Mouse (Mus musculus): Measurements from ENCODE around the gene Gabpb2.

DNA sequence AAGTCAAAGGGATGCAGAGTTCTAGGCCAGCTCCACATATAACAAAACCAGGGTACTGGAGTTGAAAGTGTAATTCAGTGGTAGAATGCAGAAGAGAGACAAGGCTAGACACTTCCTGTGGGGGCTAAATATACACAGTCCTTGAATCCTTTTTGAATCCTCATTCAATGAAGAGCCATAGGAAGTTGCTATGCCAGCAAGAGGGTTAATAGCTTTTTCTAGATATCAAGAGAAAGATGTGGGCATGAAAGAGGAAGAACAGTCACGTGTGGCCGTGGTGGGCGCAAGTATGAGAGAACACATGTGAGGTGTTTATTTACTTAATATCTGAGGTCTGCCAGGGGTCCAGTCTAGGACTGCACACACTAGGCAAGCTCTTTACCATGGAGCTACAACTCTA is 81.4 kb downstream of the Gabpb2 start:
- peak; percentile 14; the same call in 1 of the 2 replicates for TF ChIP-seq TAL1 (IDR thresholded peaks at IDR 0.05; ENCODE audit: low read length)
- TF ChIP-seq JUND (IDR thresholded peaks at IDR 0.05; ENCODE audit: low read depth, low read length): no peak
- no peak for TF ChIP-seq CTCF (IDR thresholded peaks at IDR 0.05 in 2 of 3, conservative IDR thresholded peaks at IDR 0.05 in 1 of 3; ENCODE audit: control insufficient read depth in 1 of 3, insufficient read depth in 1 of 3, low read depth in 2 of 3, low read length in 3 of 3, poor library complexity in 1 of 3, severe bottlenecking in 1 of 3)
- TF ChIP-seq MXI1 (IDR thresholded peaks at IDR 0.05; ENCODE audit: low read depth, low read length): peak; percentile 76; the same call in 1 of the 2 replicates
- no peak for TF ChIP-seq MEF2A (IDR thresholded peaks at IDR 0.05; ENCODE audit: extremely low read depth, insufficient replicate concordance, low read depth, low read length, poor library complexity, severe bottlenecking)
- no peak for TF ChIP-seq ZKSCAN1 (IDR thresholded peaks at IDR 0.05; ENCODE audit: low read depth, low read length)
- TF ChIP-seq RCOR1 (IDR thresholded peaks at IDR 0.05; ENCODE audit: low read depth, low read length): no peak
- no peak for TF ChIP-seq POLR2A (IDR thresholded peaks at IDR 0.05; ENCODE audit: control insufficient read depth in 1 of 2, insufficient read depth in 1 of 2, low read depth in 1 of 2, low read length in 2 of 2, poor library complexity in 1 of 2)
- TF ChIP-seq ETS1 (IDR thresholded peaks at IDR 0.05; ENCODE audit: low read depth, low read length): peak; percentile 48; the same call in 1 of the 2 replicates
- no peak for TF ChIP-seq KAT2A (conservative IDR thresholded peaks at IDR 0.05; ENCODE audit: low read depth, low read length)
- TF ChIP-seq MAX (IDR thresholded peaks at IDR 0.05; ENCODE audit: low read length): peak; percentile 89
- peak; percentile 51 to 54; a peak in 2 of 4 replicates for TF ChIP-seq EP300 (IDR thresholded peaks at IDR 0.05; ENCODE audit: low read depth in 1 of 2, low read length in 2 of 2)
- TF ChIP-seq E2F4 (IDR thresholded peaks at IDR 0.05; ENCODE audit: borderline replicate concordance, low read depth, low read length): no peak
- TF ChIP-seq USF2 (IDR thresholded peaks at IDR 0.05; ENCODE audit: borderline replicate concordance in 1 of 2, insufficient read depth in 1 of 2, low read depth in 1 of 2, low read length in 2 of 2): peak in 1 of 2 experiments; percentile 71; a peak in 2 of 4 replicates
